Mouse (Mus musculus) stomach, embryonic 16.5 days (tissue): ENCODE measurements around the gene Hhipl1. TPM values are rescaled to one million over a fixed set of nuclear protein-coding genes. Genes with fewer than 3 reads are reported as not detected.

Experiments used
- ATAC-seq: fragments of 200-750 bp; cut with Nextera tagmentation; 2 replicates; pipeline ENCODE4 v1.8.0; 2017; ENCODE audit warnings: moderate number of reproducible peaks, moderate TSS enrichment; ENCODE audit not compliant: insufficient read depth, low FRiP score
- H3K27ac ChIP-seq: fragments of 300-500 bp; sonication (generic); 2 replicates; pipeline ENCODE4 v1.5.1; 2014; ENCODE audit warnings: low read length
- H3K27me3 ChIP-seq: fragments of 300-500 bp; sonication (generic); 2 replicates; pipeline ENCODE4 v1.6.1; 2014; ENCODE audit warnings: low read length, control low read depth, mixed read lengths; ENCODE audit not compliant: control insufficient read depth, insufficient read depth
- H3K36me3 ChIP-seq: fragments of 300-500 bp; sonication (generic); 2 replicates; pipeline ENCODE4 v1.6.1; 2014; ENCODE audit warnings: low read length; ENCODE audit not compliant: control insufficient read depth, insufficient read depth
- H3K4me1 ChIP-seq: fragments of 300-500 bp; sonication (generic); 2 replicates; pipeline ENCODE4 v1.6.1; 2014; ENCODE audit warnings: low read length, control low read depth, mixed read lengths; ENCODE audit not compliant: control insufficient read depth, insufficient read depth
- H3K4me2 ChIP-seq: fragments of 300-500 bp; sonication (generic); 2 replicates; pipeline ENCODE4 v1.6.1; 2014; ENCODE audit warnings: low read depth, low read length, mixed read lengths
- H3K4me3 ChIP-seq: fragments of 300-500 bp; sonication (generic); replicated peaks from 2 replicates; pipeline ENCODE4 v1.5.1; 2014; ENCODE audit warnings: mild to moderate bottlenecking, low read length
- H3K9ac ChIP-seq: fragments of 300-500 bp; sonication (generic); 2 replicates; pipeline ENCODE4 v1.6.1; 2014; ENCODE audit warnings: low read length
- H3K9me3 ChIP-seq: fragments of 300-500 bp; sonication (generic); replicated peaks from 2 replicates; pipeline ENCODE4 v1.6.1; 2016; ENCODE audit warnings: low read length, control low read depth; ENCODE audit not compliant: control insufficient read depth
- WGBS: fragments of 180-500 bp; shearing (Covaris S2); extraction: QIAGEN DNeasy Blood & Tissue Kit; methylation state at CpG from one replicate; pipeline ENCODE4 v1.1.7; 2014; 5-methylcytosine and 5-hydroxymethylcytosine counted together
- polyA plus RNA-seq: library from polyadenylated mRNA; unstranded; fragments of >200 nt; fragmentation: Nextera tagmentation; extraction: Ambion mirVana; gene quantifications from 2 replicates; pipeline ENCODE4 v1.2.1, GENCODE M21; 2015

The Hhipl1 gene
- polyA plus RNA-seq, 1 experiment from 2014 or later, result 0.65 TPM

- Histone ChIP-seq H3K27ac (0 out of 2 replicates have a peak overlapping the region, but pooled peaks have one; percentile 34), H3K36me3 (no peaks in the 10 kb centered on the region), H3K4me1 (peaks cover 12% of the 10 kb centered on the region), H3K27me3 (peaks cover 12% of the 10 kb centered on the region), H3K4me3 (peak overlapping the region; percentile 69), H3K9me3 (no peaks in the 10 kb centered on the region), H3K9ac (peak overlapping the region; percentile 72), H3K4me2 (peak overlapping the region; percentile 99)
- WGBS, result under 1% methylated on average over 32 of the region's 32 CpGs
- ATAC-seq, result peak; percentile 3; the same call in 1 of the 2 replicates
These were observed 28.5 kb downstream of the Hhipl1 start for GRCm38 (mm10) chr12:108334529-108334928.

GRCm38 (mm10) chr12:108338572-108339190, 32.6 kb downstream of the Hhipl1 start:
- 19% methylated on average over 14 of the region's 14 CpGs for WGBS
- H3K36me3 ChIP-seq, result no peaks in the 10 kb centered on the region
- no peak overlapping the region for H3K4me2 ChIP-seq
- no peak overlapping the region for H3K9ac ChIP-seq
- no peak overlapping the region for H3K27ac ChIP-seq
- H3K4me3 ChIP-seq, result no peak overlapping the region
- no peak for ATAC-seq
- H3K4me1 ChIP-seq, result peaks cover 6% of the 10 kb centered on the region; the same call in 1 of the 2 replicates
- peaks cover 9% of the 10 kb centered on the region for H3K27me3 ChIP-seq
- H3K9me3 ChIP-seq, result no peaks in the 10 kb centered on the region

- Histone ChIP-seq H3K4me3 (no peak overlapping the region), H3K9me3 (no peaks in the 10 kb centered on the region), H3K36me3 (no peaks in the 10 kb centered on the region), H3K27ac (no peak overlapping the region), H3K4me1 (peaks cover 7% of the 10 kb centered on the region; the same call in 1 of the 2 replicates), H3K4me2 (no peak overlapping the region), H3K27me3 (peaks cover 18% of the 10 kb centered on the region), H3K9ac (no peak overlapping the region)
- WGBS, result 77% methylated on average over 8 of the region's 8 CpGs
- no peak for ATAC-seq
These were observed 42.1 kb downstream of the Hhipl1 start for GRCm38 (mm10) chr12:108348151-108348550.

- Histone ChIP-seq H3K4me2 (no peak overlapping the region), H3K4me1 (peaks cover 7% of the 10 kb centered on the region; the same call in 1 of the 2 replicates), H3K9ac (no peak overlapping the region), H3K9me3 (no peaks in the 10 kb centered on the region), H3K36me3 (no peaks in the 10 kb centered on the region), H3K4me3 (no peak overlapping the region), H3K27me3 (peaks cover 25% of the 10 kb centered on the region), H3K27ac (no peak overlapping the region)
- 60% methylated on average over 5 of the region's 5 CpGs for WGBS
- no peak for ATAC-seq
These were observed 43.0 kb downstream of the Hhipl1 start for GRCm38 (mm10) chr12:108349026-108349425.

GRCm38 (mm10) chr12:108350931-108351330, 44.9 kb downstream of the Hhipl1 start:
- no peak overlapping the region for H3K27ac ChIP-seq
- H3K4me1 ChIP-seq, result peaks cover 7% of the 10 kb centered on the region; the same call in 1 of the 2 replicates
- H3K9ac ChIP-seq, result no peak overlapping the region
- ATAC-seq, result no peak
- H3K36me3 ChIP-seq, result no peaks in the 10 kb centered on the region
- WGBS, result 85% methylated on average over 10 of the region's 10 CpGs
- no peaks in the 10 kb centered on the region for H3K9me3 ChIP-seq
- peaks cover 30% of the 10 kb centered on the region for H3K27me3 ChIP-seq
- no peak overlapping the region for H3K4me3 ChIP-seq
- no peak overlapping the region for H3K4me2 ChIP-seq

GRCm38 (mm10) chr12:108352371-108353136, 46.5 kb downstream of the Hhipl1 start:
- Histone ChIP-seq H3K27me3 (peaks cover 30% of the 10 kb centered on the region), H3K36me3 (no peaks in the 10 kb centered on the region), H3K4me2 (peak overlapping the region; percentile 48), H3K4me1 (peaks cover 7% of the 10 kb centered on the region; the same call in 1 of the 2 replicates), H3K27ac (no peak overlapping the region), H3K9me3 (no peaks in the 10 kb centered on the region), H3K4me3 (peak overlapping the region; percentile 18), H3K9ac (peak overlapping the region; percentile 23; the same call in 1 of the 2 replicates)
- no peak for ATAC-seq
- WGBS, result 10% methylated on average over 35 of the region's 35 CpGs

GRCm38 (mm10) chr12:108354284-108354683, 48.2 kb downstream of the Hhipl1 start:
- peaks cover 7% of the 10 kb centered on the region; the same call in 1 of the 2 replicates for H3K4me1 ChIP-seq
- WGBS, result 71% methylated on average over 2 of the region's 2 CpGs
- no peaks in the 10 kb centered on the region for H3K36me3 ChIP-seq
- peaks cover 30% of the 10 kb centered on the region for H3K27me3 ChIP-seq
- H3K9me3 ChIP-seq, result no peaks in the 10 kb centered on the region
- H3K4me2 ChIP-seq, result no peak overlapping the region
- H3K4me3 ChIP-seq, result no peak overlapping the region
- H3K27ac ChIP-seq, result no peak overlapping the region
- no peak for ATAC-seq
- H3K9ac ChIP-seq, result no peak overlapping the region

GRCm38 (mm10) chr12:108355271-108355670, 49.2 kb downstream of the Hhipl1 start:
- Histone ChIP-seq H3K9ac (no peak overlapping the region), H3K36me3 (no peaks in the 10 kb centered on the region), H3K4me3 (no peak overlapping the region), H3K27me3 (peaks cover 30% of the 10 kb centered on the region), H3K4me1 (peaks cover 7% of the 10 kb centered on the region; the same call in 1 of the 2 replicates), H3K27ac (no peak overlapping the region), H3K9me3 (no peaks in the 10 kb centered on the region), H3K4me2 (no peak overlapping the region)
- ATAC-seq, result no peak
- WGBS, result 69% methylated on average over 1 of the region's 1 CpGs

GRCm38 (mm10) chr12:108355986-108356385, 49.9 kb downstream of the Hhipl1 start:
- Histone ChIP-seq H3K36me3 (no peaks in the 10 kb centered on the region), H3K4me2 (no peak overlapping the region), H3K27ac (no peak overlapping the region), H3K27me3 (peaks cover 30% of the 10 kb centered on the region), H3K4me3 (no peak overlapping the region), H3K9ac (no peak overlapping the region), H3K4me1 (peaks cover 7% of the 10 kb centered on the region; the same call in 1 of the 2 replicates), H3K9me3 (no peaks in the 10 kb centered on the region)
- no peak for ATAC-seq
